Mouse (Mus musculus): ENCODE data around the gene Slc25a21. TPM values are rescaled to one million over a fixed set of nuclear protein-coding genes. Genes with fewer than 3 reads are reported as not detected.

The Slc25a21 gene
- total RNA-seq, 1 experiment = 0.54 TPM

- no peak overlapping the region for H3K27ac ChIP-seq (ENCODE audit: insufficient read depth, low read depth, low read length, poor library complexity, severe bottlenecking)
- peaks cover 0 to 2% of the 10 kb centered on the region in 2 experiments; a peak in 1 of 4 replicates for H3K4me1 ChIP-seq (ENCODE audit: control insufficient read depth in 2 of 2, insufficient read depth in 2 of 2, low read length in 2 of 2, poor library complexity in 1 of 2)
- in situ Hi-C loops (cut with MboI; ENCODE audit: low sequenced_read_pairs in 2 of 2, unreplicated experiment in 2 of 2) = no loop called here
- no peak overlapping the region for H3K4me3 ChIP-seq (ENCODE audit: insufficient read depth in 1 of 2, low read depth in 1 of 2, low read length in 2 of 2, poor library complexity in 1 of 2, severe bottlenecking in 1 of 2)
- no peaks in the 10 kb centered on the region for H3K36me3 ChIP-seq (ENCODE audit: control insufficient read depth, insufficient read depth, low read length, poor library complexity, severe bottlenecking)
- TF ChIP-seq ZNF384 (IDR thresholded peaks at IDR 0.05; ENCODE audit: low read depth, low read length) = 0 out of 2 replicates have a peak, but pooled peaks have one; percentile 7
- TF ChIP-seq HCFC1 (IDR thresholded peaks at IDR 0.05; ENCODE audit: borderline replicate concordance, insufficient read depth, low read length) = no peak
- no peak overlapping the region for H3K9ac ChIP-seq (ENCODE audit: insufficient read depth, low read depth, low read length, poor library complexity, severe bottlenecking)
- H3K9me3 ChIP-seq (ENCODE audit: control insufficient read depth, insufficient read depth, low read depth, low read length) = no peaks in the 10 kb centered on the region
- DNase-seq (ENCODE audit: low read depth, low spot score) = no peak
Measured at GRCm38 (mm10) chr12:56829945-56830344, 367.3 kb downstream of the Slc25a21 start.

- no peaks in the 10 kb centered on the region for H3K36me3 ChIP-seq (ENCODE audit: control insufficient read depth, insufficient read depth, low read length, poor library complexity, severe bottlenecking)
- peaks cover 0 to 2% of the 10 kb centered on the region in 2 experiments; a peak in 1 of 4 replicates for H3K4me1 ChIP-seq (ENCODE audit: control insufficient read depth in 2 of 2, insufficient read depth in 2 of 2, low read length in 2 of 2, poor library complexity in 1 of 2)
- in situ Hi-C loops (cut with MboI; ENCODE audit: low sequenced_read_pairs in 2 of 2, unreplicated experiment in 2 of 2) = no loop called here
- H3K9ac ChIP-seq (ENCODE audit: insufficient read depth, low read depth, low read length, poor library complexity, severe bottlenecking) = no peak overlapping the region
- TF ChIP-seq HCFC1 (IDR thresholded peaks at IDR 0.05; ENCODE audit: borderline replicate concordance, insufficient read depth, low read length) = no peak
- no peak for TF ChIP-seq MAFK (IDR thresholded peaks at IDR 0.05; ENCODE audit: insufficient read depth, low read depth, low read length)
- no peak for TF ChIP-seq CHD2 (IDR thresholded peaks at IDR 0.05; ENCODE audit: low read depth, low read length)
- no peak for TF ChIP-seq ZC3H11A (IDR thresholded peaks at IDR 0.05; ENCODE audit: borderline replicate concordance, low read depth, low read length)
- peak; percentile 89 for TF ChIP-seq ZNF384 (IDR thresholded peaks at IDR 0.05; ENCODE audit: low read depth, low read length)
- no peak overlapping the region for H3K27ac ChIP-seq (ENCODE audit: insufficient read depth, low read depth, low read length, poor library complexity, severe bottlenecking)
- peak; percentile 20 for DNase-seq (ENCODE audit: low read depth, low spot score)
- no peaks in the 10 kb centered on the region for H3K9me3 ChIP-seq (ENCODE audit: control insufficient read depth, insufficient read depth, low read depth, low read length)
- no peak overlapping the region for H3K4me3 ChIP-seq (ENCODE audit: insufficient read depth in 1 of 2, low read depth in 1 of 2, low read length in 2 of 2, poor library complexity in 1 of 2, severe bottlenecking in 1 of 2)
Measured at GRCm38 (mm10) chr12:56829455-56829883, 367.8 kb downstream of the Slc25a21 start.

GRCm38 (mm10) chr12:56827808-56828384 lies 369.4 kb downstream of the Slc25a21 start:
- Histone ChIP-seq H3K9ac (ENCODE audit: insufficient read depth, low read depth, low read length, poor library complexity, severe bottlenecking) (no peak overlapping the region), H3K4me3 (ENCODE audit: insufficient read depth in 1 of 2, low read depth in 1 of 2, low read length in 2 of 2, poor library complexity in 1 of 2, severe bottlenecking in 1 of 2) (no peak overlapping the region), H3K27ac (ENCODE audit: insufficient read depth, low read depth, low read length, poor library complexity, severe bottlenecking) (no peak overlapping the region), H3K4me1 (ENCODE audit: control insufficient read depth in 2 of 2, insufficient read depth in 2 of 2, low read length in 2 of 2, poor library complexity in 1 of 2) (peaks cover 0 to 2% of the 10 kb centered on the region in 2 experiments; a peak in 1 of 4 replicates), H3K9me3 (ENCODE audit: control insufficient read depth, insufficient read depth, low read depth, low read length) (no peaks in the 10 kb centered on the region), H3K36me3 (ENCODE audit: control insufficient read depth, insufficient read depth, low read length, poor library complexity, severe bottlenecking) (no peaks in the 10 kb centered on the region)
- in situ Hi-C loops (cut with MboI; ENCODE audit: low sequenced_read_pairs in 2 of 2, unreplicated experiment in 2 of 2) = no loop called here
- no peak for TF ChIP-seq MAFK (IDR thresholded peaks at IDR 0.05; ENCODE audit: insufficient read depth, low read depth, low read length)
- no peak for TF ChIP-seq CHD2 (IDR thresholded peaks at IDR 0.05; ENCODE audit: low read depth, low read length)
- no peak for TF ChIP-seq ZC3H11A (IDR thresholded peaks at IDR 0.05; ENCODE audit: borderline replicate concordance, low read depth, low read length)
- TF ChIP-seq ZNF384 (IDR thresholded peaks at IDR 0.05; ENCODE audit: low read depth, low read length) = no peak
- no peak for DNase-seq (ENCODE audit: low read depth, low spot score)

DNA sequence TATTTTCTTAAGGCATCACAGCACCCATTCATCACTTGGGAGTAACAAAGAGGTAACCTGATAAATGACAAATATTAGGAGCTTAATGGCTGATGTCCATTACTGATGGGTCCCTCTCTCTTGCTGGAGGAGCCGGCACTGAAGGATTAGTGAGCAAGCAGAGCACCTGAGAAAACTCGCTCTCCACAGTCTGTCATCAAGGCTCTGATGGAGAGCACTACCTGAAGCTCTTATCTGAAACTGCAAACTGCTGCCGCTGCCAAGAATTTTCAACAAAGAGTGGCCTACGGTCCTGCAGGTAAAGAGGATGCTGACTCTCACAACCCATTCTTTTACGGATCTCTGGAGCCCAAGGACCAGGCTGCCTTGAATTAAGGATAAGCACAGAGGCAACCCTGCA lies 372.6 kb downstream of the Slc25a21 start:
- no peak for DNase-seq (ENCODE audit: low read depth, low spot score)
- Histone ChIP-seq H3K9ac (ENCODE audit: insufficient read depth, low read depth, low read length, poor library complexity, severe bottlenecking) (no peak overlapping the region), H3K36me3 (ENCODE audit: control insufficient read depth, insufficient read depth, low read length, poor library complexity, severe bottlenecking) (no peaks in the 10 kb centered on the region), H3K27ac (ENCODE audit: insufficient read depth, low read depth, low read length, poor library complexity, severe bottlenecking) (no peak overlapping the region), H3K4me1 (ENCODE audit: control insufficient read depth in 2 of 2, insufficient read depth in 2 of 2, low read length in 2 of 2, poor library complexity in 1 of 2) (peaks cover 0 to 2% of the 10 kb centered on the region in 2 experiments; a peak in 1 of 4 replicates), H3K9me3 (ENCODE audit: control insufficient read depth, insufficient read depth, low read depth, low read length) (no peaks in the 10 kb centered on the region), H3K4me3 (ENCODE audit: insufficient read depth in 1 of 2, low read depth in 1 of 2, low read length in 2 of 2, poor library complexity in 1 of 2, severe bottlenecking in 1 of 2) (no peak overlapping the region)
- TF ChIP-seq HCFC1 (IDR thresholded peaks at IDR 0.05; ENCODE audit: borderline replicate concordance, insufficient read depth, low read length) (no peak), MAFK (IDR thresholded peaks at IDR 0.05; ENCODE audit: insufficient read depth, low read depth, low read length) (no peak), ZC3H11A (IDR thresholded peaks at IDR 0.05; ENCODE audit: borderline replicate concordance, low read depth, low read length) (no peak), ZNF384 (IDR thresholded peaks at IDR 0.05; ENCODE audit: low read depth, low read length) (no peak), CHD2 (IDR thresholded peaks at IDR 0.05; ENCODE audit: low read depth, low read length) (no peak)
- in situ Hi-C loops (cut with MboI; ENCODE audit: low sequenced_read_pairs in 2 of 2, unreplicated experiment in 2 of 2) = no loop called here

DNA sequence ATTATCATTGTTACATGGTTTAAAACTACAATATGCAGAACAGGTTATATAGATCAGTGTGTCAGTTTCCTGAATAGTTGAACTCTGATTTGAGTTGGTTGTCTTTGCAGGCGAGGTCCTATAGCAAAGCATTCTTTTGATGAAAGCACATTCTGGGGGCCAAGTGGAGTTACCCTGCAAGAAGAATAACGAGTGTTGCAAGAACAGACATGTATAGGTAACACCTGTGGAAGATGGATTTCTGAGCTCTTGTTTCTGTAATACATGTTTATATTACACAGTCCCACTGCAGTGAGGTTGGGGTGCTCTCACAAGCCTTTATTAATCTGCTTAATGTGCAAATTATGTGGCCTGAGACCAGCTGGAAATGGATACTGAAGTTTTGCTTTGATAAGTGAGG lies 375.1 kb downstream of the Slc25a21 start:
- no peaks in the 10 kb centered on the region for H3K9me3 ChIP-seq (ENCODE audit: control insufficient read depth, insufficient read depth, low read depth, low read length)
- in situ Hi-C loops (cut with MboI; ENCODE audit: low sequenced_read_pairs in 2 of 2, unreplicated experiment in 2 of 2) = no loop called here
- no peaks in the 10 kb centered on the region for H3K4me1 ChIP-seq (ENCODE audit: control insufficient read depth in 2 of 2, insufficient read depth in 2 of 2, low read length in 2 of 2, poor library complexity in 1 of 2)
- no peak overlapping the region for H3K9ac ChIP-seq (ENCODE audit: insufficient read depth, low read depth, low read length, poor library complexity, severe bottlenecking)
- no peak overlapping the region for H3K4me3 ChIP-seq (ENCODE audit: insufficient read depth in 1 of 2, low read depth in 1 of 2, low read length in 2 of 2, poor library complexity in 1 of 2, severe bottlenecking in 1 of 2)
- no peak overlapping the region for H3K27ac ChIP-seq (ENCODE audit: insufficient read depth, low read depth, low read length, poor library complexity, severe bottlenecking)
- H3K36me3 ChIP-seq (ENCODE audit: control insufficient read depth, insufficient read depth, low read length, poor library complexity, severe bottlenecking) = no peaks in the 10 kb centered on the region
- DNase-seq (ENCODE audit: low read depth, low spot score) = no peak
- TF ChIP-seq MAFK (IDR thresholded peaks at IDR 0.05; ENCODE audit: insufficient read depth, low read depth, low read length) = no peak
- TF ChIP-seq CHD2 (IDR thresholded peaks at IDR 0.05; ENCODE audit: low read depth, low read length) = no peak
- no peak for TF ChIP-seq ZC3H11A (IDR thresholded peaks at IDR 0.05; ENCODE audit: borderline replicate concordance, low read depth, low read length)
- no peak for TF ChIP-seq ZNF384 (IDR thresholded peaks at IDR 0.05; ENCODE audit: low read depth, low read length)
- TF ChIP-seq HCFC1 (IDR thresholded peaks at IDR 0.05; ENCODE audit: borderline replicate concordance, insufficient read depth, low read length) = no peak
